8 mouse cellular contexts compared by ENCODE assay signal in the genomic region with DNA sequence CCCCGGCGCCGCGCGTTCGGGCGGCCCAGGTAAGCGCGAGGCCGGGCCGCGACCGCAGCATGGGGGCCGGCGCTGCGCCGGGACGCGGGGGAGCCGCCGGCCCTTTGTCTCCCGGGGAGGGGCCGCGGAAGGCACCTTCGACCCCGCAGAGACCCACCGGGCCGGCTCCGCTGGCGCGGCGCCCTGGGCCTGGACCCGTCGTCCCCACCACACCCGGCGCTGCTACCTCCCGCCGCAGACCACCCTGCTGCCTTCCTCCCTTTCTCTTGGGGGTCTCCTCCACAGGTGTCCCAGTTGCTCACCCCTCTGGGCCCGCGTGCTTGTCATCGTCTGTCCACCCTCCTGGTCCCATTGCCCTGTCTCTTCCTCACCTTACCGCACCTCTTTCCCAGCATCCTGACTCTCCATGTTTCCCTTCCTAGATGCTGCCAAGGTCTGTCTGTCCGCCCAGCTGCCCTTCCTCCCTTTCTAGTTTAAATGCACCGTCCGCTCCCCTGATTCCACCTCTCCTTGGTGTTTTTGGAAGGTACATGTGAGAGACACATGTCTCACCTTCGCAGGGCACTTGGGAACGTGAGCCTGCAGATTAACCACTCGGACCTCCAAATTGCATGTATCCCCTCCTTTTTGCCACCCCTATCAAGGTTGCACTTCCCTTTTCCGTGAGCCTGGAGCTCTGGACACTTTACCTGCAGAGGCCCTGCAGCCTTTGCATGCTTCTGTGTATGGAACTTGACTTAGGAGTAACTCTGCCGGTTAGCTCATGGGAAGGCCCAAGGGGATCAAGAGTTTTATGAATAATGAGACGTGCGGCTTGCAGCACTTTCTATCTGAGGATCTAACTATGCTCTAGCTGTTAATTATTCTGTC. TPM values are rescaled to one million over a fixed set of nuclear protein-coding genes. Genes with fewer than 3 reads are reported as not detected.
DNase-seq lines count a peak whose midpoint lies in the region; ATAC-seq and TF ChIP-seq lines count a peak whose summit lies in the region.

No protein-coding gene starts in this region.

- no peaks in the 10 kb centered on the region for H3K36me3 ChIP-seq in E14TG2a.4 (ENCODE audit: insufficient read depth, low read length)
- peaks cover under 1% of the 10 kb centered on the region; the same call in 1 of the 2 replicates for H3K36me3 ChIP-seq in embryonic facial prominence, embryonic 10.5 days (replicated peaks)
- no peaks in the 10 kb centered on the region for H3K36me3 ChIP-seq in intestine, embryonic 15.5 days
- no peaks in the 10 kb centered on the region for H3K36me3 ChIP-seq in midbrain, embryonic 16.5 days (ENCODE audit: control insufficient read depth, insufficient read depth, low read length)

- H3K27ac ChIP-seq in embryonic facial prominence, embryonic 10.5 days (replicated peaks), result peak overlapping the region; percentile 89
- H3K27ac ChIP-seq in intestine, embryonic 15.5 days, result no peak overlapping the region
- peak overlapping the region; percentile 56 for H3K27ac ChIP-seq in midbrain, embryonic 16.5 days (ENCODE audit: low read length)

- ATAC-seq in intestine, embryonic 15.5 days, result no peak
- no peak for ATAC-seq in midbrain, embryonic 16.5 days

- WGBS in embryonic facial prominence, embryonic 10.5 days, result 3% methylated on average over 52 of the region's 52 CpGs
- 3% methylated on average over 52 of the region's 52 CpGs for WGBS in intestine, embryonic 15.5 days
- WGBS in midbrain, embryonic 16.5 days, result 1% methylated on average over 38 of the region's 52 CpGs

- no peak for TF ChIP-seq CTCF in E14TG2a.4 (conservative IDR thresholded peaks at IDR 0.05; ENCODE audit: low read length)

- peak overlapping the region; percentile 89 for H3K4me3 ChIP-seq in E14TG2a.4 (replicated peaks; ENCODE audit: low read length)
- H3K4me3 ChIP-seq in embryonic facial prominence, embryonic 10.5 days, result peak overlapping the region; percentile 74
- H3K4me3 ChIP-seq in intestine, embryonic 15.5 days (replicated peaks), result peak overlapping the region; percentile 81
- H3K4me3 ChIP-seq in midbrain, embryonic 16.5 days (ENCODE audit: low read depth, low read length), result peak overlapping the region; percentile 88

- DNase-seq in kidney, adult 11 months, result peak; percentile 14
- no peak for DNase-seq in kidney, postnatal 25 days
- DNase-seq in embryonic facial prominence, embryonic 10.5 days (ENCODE audit: low spot score), result peak; percentile 57
- no peak for DNase-seq in frontal cortex, postnatal 25 days (ENCODE audit: low spot score in 2 of 2)
- no peak for DNase-seq in urinary bladder, postnatal 4 days (ENCODE audit: low spot score in 2 of 2)

- H3K9me3 ChIP-seq in E14TG2a.4 (ENCODE audit: low read length), result no peaks in the 10 kb centered on the region
- no peaks in the 10 kb centered on the region for H3K9me3 ChIP-seq in embryonic facial prominence, embryonic 10.5 days
- H3K9me3 ChIP-seq in intestine, embryonic 15.5 days, result no peaks in the 10 kb centered on the region
- H3K9me3 ChIP-seq in midbrain, embryonic 16.5 days (replicated peaks; ENCODE audit: control insufficient read depth, low read length, poor library complexity, severe bottlenecking), result no peaks in the 10 kb centered on the region

- peaks cover 12% of the 10 kb centered on the region for H3K27me3 ChIP-seq in E14TG2a.4 (ENCODE audit: insufficient read depth, low read length)
- H3K27me3 ChIP-seq in embryonic facial prominence, embryonic 10.5 days (replicated peaks; ENCODE audit: low read depth, poor library complexity, severe bottlenecking), result no peaks in the 10 kb centered on the region
- H3K27me3 ChIP-seq in intestine, embryonic 15.5 days (replicated peaks), result no peaks in the 10 kb centered on the region
- H3K27me3 ChIP-seq in midbrain, embryonic 16.5 days (ENCODE audit: control insufficient read depth, insufficient read depth, low read depth, low read length), result no peaks in the 10 kb centered on the region

- peaks cover 16% of the 10 kb centered on the region for H3K4me1 ChIP-seq in E14TG2a.4 (replicated peaks; ENCODE audit: low read depth, low read length)
- H3K4me1 ChIP-seq in embryonic facial prominence, embryonic 10.5 days, result peaks cover 46% of the 10 kb centered on the region
- peaks cover 9% of the 10 kb centered on the region; the same call in 1 of the 2 replicates for H3K4me1 ChIP-seq in intestine, embryonic 15.5 days (replicated peaks)
- peaks cover 15% of the 10 kb centered on the region for H3K4me1 ChIP-seq in midbrain, embryonic 16.5 days (ENCODE audit: control insufficient read depth, insufficient read depth, low read length)

- H3K9ac ChIP-seq in intestine, embryonic 15.5 days, result peak overlapping the region; percentile 75
- H3K9ac ChIP-seq in midbrain, embryonic 16.5 days (ENCODE audit: low read depth, low read length), result peak overlapping the region; percentile 92

- H3K4me2 ChIP-seq in intestine, embryonic 15.5 days (replicated peaks), result peak overlapping the region; percentile 90
- peak overlapping the region; percentile 94 for H3K4me2 ChIP-seq in midbrain, embryonic 16.5 days (ENCODE audit: low read length)

RNA-seq across cellular contexts. Expression of a gene that starts 0.6 kb away (rescaled TPM):
- 67.5 TPM in 2 replicates for polyA plus RNA-seq in embryonic facial prominence, embryonic 10.5 days (2016; fragmentation: Nextera tagmentation; extraction: Ambion mirVana)
- 41.7 and 43.8 TPM in 2 replicates for polyA plus RNA-seq in intestine, embryonic 15.5 days (2015; fragmentation: Nextera tagmentation; extraction: Ambion mirVana)
- polyA plus RNA-seq in midbrain, embryonic 16.5 days (2015; fragmentation: Nextera tagmentation; extraction: Ambion mirVana), result 111 TPM in 2 replicates

RNA-seq across cellular contexts. Expression of a gene that starts 33.6 kb away (rescaled TPM):
- 53.2 and 54.5 TPM in 2 replicates for polyA plus RNA-seq in embryonic facial prominence, embryonic 10.5 days (2016; fragmentation: Nextera tagmentation; extraction: Ambion mirVana)
- polyA plus RNA-seq in intestine, embryonic 15.5 days (2015; fragmentation: Nextera tagmentation; extraction: Ambion mirVana), result 36.3 and 39.9 TPM in 2 replicates
- 39.8 and 43.1 TPM in 2 replicates for polyA plus RNA-seq in midbrain, embryonic 16.5 days (2015; fragmentation: Nextera tagmentation; extraction: Ambion mirVana)

RNA-seq across cellular contexts. Expression of a gene that starts 33.6 kb away (rescaled TPM):
- 14.5 and 15.0 TPM in 2 replicates for polyA plus RNA-seq in embryonic facial prominence, embryonic 10.5 days (2016; fragmentation: Nextera tagmentation; extraction: Ambion mirVana)
- 13.3 TPM in 2 replicates for polyA plus RNA-seq in intestine, embryonic 15.5 days (2015; fragmentation: Nextera tagmentation; extraction: Ambion mirVana)
- 5.9 and 8.1 TPM in 2 replicates for polyA plus RNA-seq in midbrain, embryonic 16.5 days (2015; fragmentation: Nextera tagmentation; extraction: Ambion mirVana)

RNA-seq across cellular contexts. Expression of a gene that starts 41.4 kb away (rescaled TPM):
- 0.26 and 0.77 TPM in 2 replicates for polyA plus RNA-seq in embryonic facial prominence, embryonic 10.5 days (2016; fragmentation: Nextera tagmentation; extraction: Ambion mirVana)
- 0.38 TPM in 1 of 2 replicates, not detected in the other for polyA plus RNA-seq in intestine, embryonic 15.5 days (2015; fragmentation: Nextera tagmentation; extraction: Ambion mirVana)
- not detected in 2 replicates for polyA plus RNA-seq in midbrain, embryonic 16.5 days (2015; fragmentation: Nextera tagmentation; extraction: Ambion mirVana)

Comparison
In these comparisons a context has a peak if more than half of its experiments do, and no peak if none do; other contexts are left out.
1. DNase-seq: peak in kidney, adult 11 months (single experiment) and embryonic facial prominence, embryonic 10.5 days (single experiment); none in kidney, postnatal 25 days (0 of 2), frontal cortex, postnatal 25 days (0 of 2) and urinary bladder, postnatal 4 days (0 of 2).
2. Peak in every context shown above with its lines, with median percentiles within 50 percentile points of each other: H3K4me3 ChIP-seq.